Mouse (Mus musculus): ENCODE measurements at regions not wholly inside any gene's neighbourhood (a gene's known extent, or its start where the extent isn't known, plus 50 kb on each side); places are given as distances from the start of the nearest gene placed in this dataset.

- no peaks in the 10 kb centered on the region for H3K36me3 ChIP-seq (replicated peaks)
- DNase-seq (ENCODE audit: low spot score) (no peak), ATAC-seq (ENCODE audit: extremely low read depth, insufficient number of reproducible peaks, low FRiP score, poor library complexity, severe bottlenecking) (no peak)
- peaks cover 10% of the 10 kb centered on the region; the same call in 1 of the 2 replicates for H3K9me3 ChIP-seq (replicated peaks)
- no peaks in the 10 kb centered on the region for H3K4me1 ChIP-seq (ENCODE audit: insufficient read depth, low read depth, low read length)
- TF ChIP-seq CTCF (IDR thresholded peaks at IDR 0.05; ENCODE audit: low read depth, low read length) (no peak), TAL1 (conservative IDR thresholded peaks at IDR 0.05; ENCODE audit: low read depth, low read length) (no peak), GATA2 (IDR thresholded peaks at IDR 0.05; ENCODE audit: borderline replicate concordance, low read depth, low read length) (no peak), POLR2AphosphoS5 (IDR thresholded peaks at IDR 0.05; ENCODE audit: insufficient replicate concordance, low read depth, low read length) (no peak), GATA1 (IDR thresholded peaks at IDR 0.05; ENCODE audit: borderline replicate concordance, low read length) (no peak)
- H3K4me3 ChIP-seq (ENCODE audit: low read depth, low read length) = no peak overlapping the region
- no peaks in the 10 kb centered on the region for H3K27me3 ChIP-seq (ENCODE audit: insufficient read depth, low read length)
Measured at GRCm38 (mm10) chr1:157806296-157806695, 299.8 kb downstream of the Sec16b start.

DNA sequence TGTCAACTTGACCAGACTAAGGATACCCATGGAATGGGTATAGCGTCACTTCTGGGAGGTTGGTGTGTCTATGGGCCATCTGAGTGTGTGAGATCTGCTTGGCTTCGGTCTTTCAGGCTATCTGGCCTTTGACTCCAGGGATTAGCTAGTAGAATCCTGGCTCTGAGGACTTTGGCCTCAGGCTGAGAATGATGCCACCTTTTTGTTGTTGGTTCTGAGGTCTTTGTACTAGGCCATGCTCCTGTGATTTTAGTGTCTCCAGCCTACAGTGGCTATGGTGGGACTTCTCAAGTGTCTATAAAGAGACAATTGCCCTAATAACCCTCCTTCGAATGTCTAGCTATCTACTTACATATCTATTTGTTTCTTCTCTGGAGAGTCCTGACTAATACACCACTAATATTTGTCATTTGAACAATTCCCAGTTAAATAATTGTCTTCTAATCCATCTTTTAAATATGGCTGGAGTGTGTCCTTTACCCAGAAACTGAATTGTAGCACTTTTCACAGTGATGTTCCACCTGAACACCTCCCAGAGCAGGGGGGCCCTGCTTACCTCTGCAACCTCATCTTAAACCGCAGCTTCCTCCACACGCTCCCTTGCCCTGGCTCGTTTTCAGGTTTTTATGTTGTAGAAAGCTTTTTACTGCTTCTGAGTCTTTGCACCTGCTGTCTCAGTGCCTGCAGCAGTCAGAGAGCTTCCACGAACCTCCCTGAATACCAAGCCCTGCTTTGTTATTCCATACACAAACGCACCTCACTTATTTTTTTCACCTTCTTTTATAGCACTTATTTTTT is 303.3 kb downstream of the Sec16b start:
- Histone ChIP-seq H3K27me3 (ENCODE audit: insufficient read depth, low read length) (no peaks in the 10 kb centered on the region), H3K9me3 (replicated peaks) (peaks cover 13% of the 10 kb centered on the region; the same call in 1 of the 2 replicates), H3K4me1 (ENCODE audit: insufficient read depth, low read depth, low read length) (no peaks in the 10 kb centered on the region), H3K4me3 (ENCODE audit: low read depth, low read length) (no peak overlapping the region), H3K36me3 (replicated peaks) (no peaks in the 10 kb centered on the region)
- DNase-seq (ENCODE audit: low spot score) (no peak), ATAC-seq (ENCODE audit: extremely low read depth, insufficient number of reproducible peaks, low FRiP score, poor library complexity, severe bottlenecking) (no peak)
- TF ChIP-seq CTCF (IDR thresholded peaks at IDR 0.05; ENCODE audit: low read depth, low read length) (no peak), GATA1 (IDR thresholded peaks at IDR 0.05; ENCODE audit: borderline replicate concordance, low read length) (no peak), POLR2AphosphoS5 (IDR thresholded peaks at IDR 0.05; ENCODE audit: insufficient replicate concordance, low read depth, low read length) (no peak), GATA2 (IDR thresholded peaks at IDR 0.05; ENCODE audit: borderline replicate concordance, low read depth, low read length) (no peak), TAL1 (conservative IDR thresholded peaks at IDR 0.05; ENCODE audit: low read depth, low read length) (no peak)

DNA sequence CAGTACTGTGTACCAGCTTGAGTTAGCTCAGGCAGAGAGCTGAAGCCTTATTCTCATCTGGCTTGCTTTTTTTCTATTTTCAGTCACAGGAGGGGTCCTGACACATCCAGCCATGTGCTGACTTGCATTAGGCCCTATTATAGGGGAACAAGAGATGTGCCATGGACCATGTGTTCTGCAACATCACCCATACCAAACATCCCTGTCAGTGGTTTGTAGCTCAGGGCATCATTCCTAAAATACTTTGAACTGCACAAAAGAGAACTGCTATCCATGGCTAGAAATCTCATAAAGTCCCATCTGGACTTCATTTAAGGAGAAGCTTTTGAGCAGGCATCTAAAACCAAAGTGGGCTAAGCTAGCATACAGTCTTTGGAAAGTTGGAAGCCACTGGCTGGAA is 304.1 kb downstream of the Sec16b start:
- Histone ChIP-seq H3K4me1 (ENCODE audit: insufficient read depth, low read depth, low read length) (no peaks in the 10 kb centered on the region), H3K4me3 (ENCODE audit: low read depth, low read length) (no peak overlapping the region), H3K9me3 (replicated peaks) (peaks cover 11% of the 10 kb centered on the region; the same call in 1 of the 2 replicates), H3K27me3 (ENCODE audit: insufficient read depth, low read length) (no peaks in the 10 kb centered on the region), H3K36me3 (replicated peaks) (no peaks in the 10 kb centered on the region)
- DNase-seq (ENCODE audit: low spot score) (no peak), ATAC-seq (ENCODE audit: extremely low read depth, insufficient number of reproducible peaks, low FRiP score, poor library complexity, severe bottlenecking) (no peak)
- TF ChIP-seq GATA2 (IDR thresholded peaks at IDR 0.05; ENCODE audit: borderline replicate concordance, low read depth, low read length) (no peak), POLR2AphosphoS5 (IDR thresholded peaks at IDR 0.05; ENCODE audit: insufficient replicate concordance, low read depth, low read length) (no peak), TAL1 (conservative IDR thresholded peaks at IDR 0.05; ENCODE audit: low read depth, low read length) (no peak), CTCF (IDR thresholded peaks at IDR 0.05; ENCODE audit: low read depth, low read length) (no peak), GATA1 (IDR thresholded peaks at IDR 0.05; ENCODE audit: borderline replicate concordance, low read length) (no peak)

- Histone ChIP-seq H3K4me3 (ENCODE audit: low read depth, low read length) (no peak overlapping the region), H3K27me3 (ENCODE audit: insufficient read depth, low read length) (no peaks in the 10 kb centered on the region), H3K9me3 (replicated peaks) (peaks cover 16% of the 10 kb centered on the region), H3K4me1 (ENCODE audit: insufficient read depth, low read depth, low read length) (no peaks in the 10 kb centered on the region), H3K36me3 (replicated peaks) (no peaks in the 10 kb centered on the region)
- DNase-seq (ENCODE audit: low spot score) (no peak), ATAC-seq (ENCODE audit: extremely low read depth, insufficient number of reproducible peaks, low FRiP score, poor library complexity, severe bottlenecking) (no peak)
- no peak for TF ChIP-seq CTCF (IDR thresholded peaks at IDR 0.05; ENCODE audit: low read depth, low read length)
- TF ChIP-seq POLR2AphosphoS5 (IDR thresholded peaks at IDR 0.05; ENCODE audit: insufficient replicate concordance, low read depth, low read length) = no peak
- TF ChIP-seq TAL1 (conservative IDR thresholded peaks at IDR 0.05; ENCODE audit: low read depth, low read length) = no peak
- TF ChIP-seq GATA1 (IDR thresholded peaks at IDR 0.05; ENCODE audit: borderline replicate concordance, low read length) = no peak
- TF ChIP-seq GATA2 (IDR thresholded peaks at IDR 0.05; ENCODE audit: borderline replicate concordance, low read depth, low read length) = no peak
Measured at GRCm38 (mm10) chr1:157827966-157828365, 321.4 kb downstream of the Sec16b start.

DNA sequence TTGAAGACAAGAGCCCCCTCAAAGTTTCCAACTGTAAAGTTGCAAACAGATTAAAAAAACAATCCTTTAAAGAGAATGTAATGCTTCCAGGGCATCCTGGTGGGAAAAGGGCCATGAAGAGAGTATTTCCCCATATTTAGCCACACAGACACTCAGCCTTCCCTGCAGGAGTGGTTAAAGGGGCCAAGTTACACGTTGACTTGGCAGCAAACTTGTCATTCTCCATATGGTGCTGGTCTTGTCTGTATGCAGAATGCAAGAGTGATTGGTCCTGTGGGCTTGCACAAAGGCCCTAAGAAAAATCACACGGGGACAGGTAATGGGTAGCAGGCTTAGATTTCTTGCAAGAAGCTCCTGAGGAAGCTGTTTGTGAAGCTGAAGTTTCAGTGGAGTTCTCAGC is 325.0 kb downstream of the Sec16b start:
- Histone ChIP-seq H3K9me3 (replicated peaks) (0 out of 2 replicates have a peak, but pooled peaks cover 6% of the 10 kb centered on the region), H3K36me3 (replicated peaks) (no peaks in the 10 kb centered on the region), H3K27me3 (ENCODE audit: insufficient read depth, low read length) (no peaks in the 10 kb centered on the region), H3K4me3 (ENCODE audit: low read depth, low read length) (no peak overlapping the region), H3K4me1 (ENCODE audit: insufficient read depth, low read depth, low read length) (no peaks in the 10 kb centered on the region)
- ATAC-seq (ENCODE audit: extremely low read depth, insufficient number of reproducible peaks, low FRiP score, poor library complexity, severe bottlenecking) (no peak), DNase-seq (ENCODE audit: low spot score) (no peak)
- TF ChIP-seq GATA2 (IDR thresholded peaks at IDR 0.05; ENCODE audit: borderline replicate concordance, low read depth, low read length) (no peak), TAL1 (conservative IDR thresholded peaks at IDR 0.05; ENCODE audit: low read depth, low read length) (no peak), POLR2AphosphoS5 (IDR thresholded peaks at IDR 0.05; ENCODE audit: insufficient replicate concordance, low read depth, low read length) (no peak), CTCF (IDR thresholded peaks at IDR 0.05; ENCODE audit: low read depth, low read length) (no peak), GATA1 (IDR thresholded peaks at IDR 0.05; ENCODE audit: borderline replicate concordance, low read length) (no peak)

DNA sequence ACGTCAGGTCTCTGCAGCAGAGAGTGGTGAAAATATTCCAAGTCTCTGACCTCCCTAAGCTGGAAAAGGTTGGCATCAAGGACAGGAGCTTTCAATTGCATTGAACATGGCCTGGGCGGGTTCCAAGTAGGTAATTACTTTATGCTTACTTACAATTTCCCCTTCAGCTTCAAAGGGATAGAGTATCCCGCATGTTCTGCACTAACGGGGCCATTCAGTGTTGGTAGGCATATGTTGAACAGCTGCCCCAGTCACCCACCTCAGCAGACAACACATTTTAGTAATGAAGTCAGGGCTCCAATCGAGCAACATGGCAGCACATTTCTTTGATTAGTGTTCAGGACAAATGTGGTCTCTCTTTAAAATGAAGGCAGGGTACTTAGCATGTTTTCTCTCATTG is 366.2 kb downstream of the Sec16b start:
- H3K4me3 ChIP-seq (ENCODE audit: low read depth, low read length) = no peak overlapping the region
- H3K4me1 ChIP-seq (ENCODE audit: insufficient read depth, low read depth, low read length) = no peaks in the 10 kb centered on the region
- no peaks in the 10 kb centered on the region for H3K36me3 ChIP-seq (replicated peaks)
- peaks cover 9% of the 10 kb centered on the region; the same call in 1 of the 2 replicates for H3K9me3 ChIP-seq (replicated peaks)
- ATAC-seq (ENCODE audit: extremely low read depth, insufficient number of reproducible peaks, low FRiP score, poor library complexity, severe bottlenecking) (no peak), DNase-seq (ENCODE audit: low spot score) (no peak)
- H3K27me3 ChIP-seq (ENCODE audit: insufficient read depth, low read length) = no peaks in the 10 kb centered on the region
- no peak for TF ChIP-seq GATA1 (IDR thresholded peaks at IDR 0.05; ENCODE audit: borderline replicate concordance, low read length)
